Mouse (Mus musculus) cerebellum, postnatal 14 days (tissue): ENCODE results near the gene Ndufa4.
"Not testable (repeated sequence)": the region's sequence is repeated elsewhere in the genome, so short reads cannot be mapped to it uniquely, and the experiment has no call there.

Experiments used
- DNase-seq, 2 experiments: peaks; one replicate each; pipeline ENCODE4 v3.0.0; 2021; ENCODE audit warnings: mixed read lengths in 2 of 2

Ndufa4 gene

GRCm38 (mm10) chr6:11907269-11908032, at the start of gene Ndufa4, which contains the start of gene Phf14:
Gene Ndufa4 (minus strand): TSS chr6:11907497.
Gene Phf14 (plus strand): TSS chr6:11907809.
- DNase-seq = peak; percentile 94 to 96

GRCm38 (mm10) chr6:11948100-11948499, 40.8 kb upstream of the Ndufa4 start:
- no peak for DNase-seq

DNA sequence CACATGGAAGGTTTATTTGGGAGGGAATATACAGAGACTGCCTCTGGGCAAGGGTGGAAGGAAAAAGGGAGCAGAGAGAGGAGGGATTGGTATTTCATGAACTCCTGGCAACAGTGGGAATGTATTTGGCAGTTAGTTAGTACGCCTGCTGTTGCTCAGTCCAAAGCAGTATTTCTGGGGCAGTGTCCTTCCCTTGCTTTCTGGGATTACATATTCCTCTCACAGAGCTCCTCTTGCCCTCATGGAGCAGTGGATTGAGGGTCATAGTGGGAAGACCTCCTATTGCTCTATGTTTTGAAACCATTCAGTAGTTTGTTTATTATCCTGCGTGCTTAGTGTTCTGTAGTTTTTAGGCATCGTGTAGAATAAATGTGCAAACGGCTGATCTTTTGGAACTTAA, 34.8 kb upstream of the Ndufa4 start:
- DNase-seq = peak in 1 of 2 experiments; percentile 17

- DNase-seq = no peak
Observed at GRCm38 (mm10) chr6:11940895-11941294, 33.6 kb upstream of the Ndufa4 start.

- peak; percentile 24 to 32 for DNase-seq
Observed at GRCm38 (mm10) chr6:11933403-11933802, 26.1 kb upstream of the Ndufa4 start.

DNA sequence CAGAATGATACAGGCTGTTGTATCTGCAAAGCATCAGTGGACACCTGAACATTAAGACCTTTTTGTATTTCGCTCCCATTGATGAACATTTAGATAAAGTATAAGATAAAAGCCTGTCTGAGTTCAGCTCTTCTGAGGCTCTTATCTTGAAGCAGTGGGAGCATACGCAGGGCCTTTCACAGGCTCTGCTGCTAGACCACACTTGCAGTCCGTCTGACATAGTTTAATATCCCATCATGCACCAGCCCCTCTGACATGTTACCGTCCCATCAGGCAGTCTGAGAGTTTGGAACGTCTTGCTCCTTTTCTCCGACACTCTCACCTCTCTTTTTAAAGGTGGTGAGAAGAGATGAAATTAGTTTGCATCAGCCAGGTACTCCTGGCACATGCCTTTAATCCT, 20.2 kb upstream of the Ndufa4 start:
- no peak for DNase-seq

GRCm38 (mm10) chr6:11926082-11926595, 18.8 kb upstream of the Ndufa4 start:
- DNase-seq = peak in 1 of 2 experiments; percentile 64

GRCm38 (mm10) chr6:11925496-11926041, 18.3 kb upstream of the Ndufa4 start:
- peak; percentile 91 for DNase-seq

GRCm38 (mm10) chr6:11908170-11908569, 873 bp upstream of the Ndufa4 start:
- DNase-seq = no peak

- no peak for DNase-seq
Observed at GRCm38 (mm10) chr6:11906890-11907268, 418 bp downstream of the Ndufa4 start.

GRCm38 (mm10) chr6:11900809-11901310, 6.4 kb downstream of the Ndufa4 start:
- no peak for DNase-seq

DNA sequence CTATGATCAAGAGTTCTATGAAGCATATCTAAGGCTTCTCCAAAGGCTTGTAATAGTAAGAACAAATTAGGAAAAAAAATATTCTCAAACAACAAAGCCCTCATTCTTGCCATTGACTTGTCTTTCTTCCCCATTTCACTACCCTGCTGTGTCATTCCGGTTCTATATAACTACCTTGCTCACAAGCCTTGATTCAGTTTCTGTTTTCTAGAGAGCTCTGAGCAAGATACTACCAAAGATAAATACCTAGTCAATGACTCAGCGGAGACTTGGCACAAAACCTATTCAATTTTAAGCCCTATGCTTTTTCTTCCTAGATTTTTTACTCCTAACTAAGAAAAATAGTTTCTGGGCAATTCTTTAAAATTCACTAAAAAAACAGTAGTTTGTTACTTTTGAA, 31.9 kb downstream of the Ndufa4 start:
- DNase-seq = not testable (repeated sequence)
